Mouse (Mus musculus) midbrain, embryonic 12.5 days (tissue): Measurements from ENCODE around the gene Mier2. TPM values are rescaled to one million over a fixed set of nuclear protein-coding genes. Genes with fewer than 3 reads are reported as not detected.

ENCODE experiments used
- ATAC-seq: fragments of 200-750 bp; cut with Nextera tagmentation; 2 replicates; pipeline ENCODE4 v1.8.0; 2017; ENCODE audit warnings: low read depth, moderate TSS enrichment, moderate library complexity; ENCODE audit not compliant: low FRiP score
- H3K27ac ChIP-seq: fragments of 300-500 bp; sonication (generic); replicated peaks from 2 replicates; pipeline ENCODE4 v1.5.1; 2016; ENCODE audit warnings: mild to moderate bottlenecking
- H3K27me3 ChIP-seq: fragments of 300-500 bp; sonication (generic); 2 replicates; pipeline ENCODE4 v1.6.1; 2016; ENCODE audit warnings: mild to moderate bottlenecking
- H3K36me3 ChIP-seq: fragments of 300-500 bp; sonication (generic); 2 replicates; pipeline ENCODE4 v1.6.1; 2016
- H3K4me1 ChIP-seq: fragments of 300-500 bp; sonication (generic); 2 replicates; pipeline ENCODE4 v1.6.1; 2016
- H3K4me2 ChIP-seq: fragments of 300-500 bp; sonication (generic); replicated peaks from 2 replicates; pipeline ENCODE4 v1.6.1; 2016; ENCODE audit warnings: mild to moderate bottlenecking, moderate library complexity
- H3K4me3 ChIP-seq: fragments of 300-500 bp; sonication (generic); 2 replicates; pipeline ENCODE4 v1.5.1; 2016; ENCODE audit warnings: mild to moderate bottlenecking
- H3K9ac ChIP-seq: fragments of 300-500 bp; sonication (generic); replicated peaks from 2 replicates; pipeline ENCODE4 v1.6.1; 2016; ENCODE audit warnings: mild to moderate bottlenecking, moderate library complexity
- H3K9me3 ChIP-seq: fragments of 300-500 bp; sonication (generic); 2 replicates; pipeline ENCODE4 v1.6.1; 2016; ENCODE audit warnings: mild to moderate bottlenecking
- WGBS: fragments of 180-500 bp; shearing (Covaris S2); methylation state at CpG from one replicate; pipeline ENCODE4 v1.1.7; 2016; 5-methylcytosine and 5-hydroxymethylcytosine counted together
- polyA plus RNA-seq: library from polyadenylated mRNA; unstranded; fragments of >200 nt; fragmentation: Nextera tagmentation; extraction: Ambion mirVana; gene quantifications from 2 replicates; pipeline ENCODE4 v1.2.1, GENCODE M21; 2016

The Mier2 gene
- polyA plus RNA-seq, 1 experiment from 2014 or later, result 62.5 TPM

DNA sequence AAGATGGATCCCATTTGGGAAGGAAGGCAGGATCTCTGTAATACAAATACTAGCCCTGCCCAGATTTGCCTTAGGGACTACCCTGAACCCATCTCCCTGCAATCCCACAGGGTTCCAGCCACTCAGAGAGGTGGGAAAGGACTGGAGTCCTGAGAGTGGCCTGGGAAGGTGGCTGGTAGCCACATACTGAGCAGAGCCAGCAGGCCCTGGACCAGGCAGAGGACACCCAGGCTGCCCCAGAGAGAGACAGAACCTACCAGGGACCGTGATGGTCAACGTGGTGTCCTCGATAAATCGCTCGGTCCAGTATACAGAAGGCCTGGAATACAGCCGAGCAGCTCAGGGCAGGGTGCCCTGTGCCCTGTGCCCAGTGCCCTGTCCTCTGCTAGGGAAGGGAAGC lies 30.1 kb upstream of the Mier2 start:
- WGBS, result 90% methylated on average over 6 of the region's 6 CpGs
- H3K4me3 ChIP-seq, result no peak overlapping the region
- H3K27me3 ChIP-seq, result no peaks in the 10 kb centered on the region
- no peak overlapping the region for H3K27ac ChIP-seq
- H3K4me1 ChIP-seq, result no peaks in the 10 kb centered on the region
- H3K9ac ChIP-seq, result no peak overlapping the region
- no peaks in the 10 kb centered on the region for H3K9me3 ChIP-seq
- no peak for ATAC-seq
- no peaks in the 10 kb centered on the region for H3K36me3 ChIP-seq
- H3K4me2 ChIP-seq, result no peak overlapping the region

DNA sequence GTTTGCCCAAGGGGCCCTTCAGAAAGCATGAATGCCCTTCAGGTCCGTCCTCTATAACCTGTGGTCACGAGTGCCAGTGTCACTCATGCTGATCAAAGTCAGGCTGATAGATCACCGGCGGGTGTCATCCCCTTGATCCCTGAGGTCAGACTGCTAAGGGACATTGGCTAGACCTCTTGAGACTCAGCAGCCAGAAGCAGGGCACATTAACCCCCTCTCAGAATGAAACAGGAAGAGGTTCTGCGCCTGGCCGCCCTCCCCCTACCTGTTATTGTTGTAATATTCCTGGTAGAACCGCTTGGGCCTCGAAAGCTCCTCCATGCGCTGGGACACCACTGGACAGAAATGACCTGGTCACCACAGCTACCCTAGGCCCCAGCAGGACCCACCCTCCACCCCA lies 29.4 kb upstream of the Mier2 start:
- Histone ChIP-seq H3K4me2 (no peak overlapping the region), H3K4me3 (no peak overlapping the region), H3K36me3 (no peaks in the 10 kb centered on the region), H3K9ac (no peak overlapping the region), H3K4me1 (no peaks in the 10 kb centered on the region), H3K27ac (no peak overlapping the region), H3K27me3 (0 out of 2 replicates have a peak, but pooled peaks cover 6% of the 10 kb centered on the region), H3K9me3 (no peaks in the 10 kb centered on the region)
- 86% methylated on average over 9 of the region's 9 CpGs for WGBS
- no peak for ATAC-seq

DNA sequence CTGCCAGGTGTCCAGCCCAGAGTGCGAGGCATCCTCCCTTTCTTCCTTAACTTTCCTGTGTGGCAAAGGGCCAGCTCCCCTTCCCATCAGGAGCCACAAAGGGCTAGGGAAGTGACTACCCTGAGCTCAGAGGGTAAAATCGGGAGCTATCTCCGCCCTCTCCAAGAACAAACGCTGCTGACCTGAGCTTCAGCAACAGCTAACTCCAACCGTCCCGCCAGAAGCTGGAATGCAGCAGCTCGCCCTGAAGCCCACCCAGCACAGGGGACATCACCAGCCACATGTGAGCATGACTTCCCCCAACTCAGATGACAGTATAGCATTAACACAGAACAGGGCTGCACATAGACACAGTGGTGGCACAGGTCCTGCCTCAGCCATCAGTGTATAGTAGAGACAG lies 29.0 kb upstream of the Mier2 start:
- Histone ChIP-seq H3K27ac (no peak overlapping the region), H3K4me1 (no peaks in the 10 kb centered on the region), H3K9ac (no peak overlapping the region), H3K36me3 (no peaks in the 10 kb centered on the region), H3K4me2 (no peak overlapping the region), H3K27me3 (peaks cover 10% of the 10 kb centered on the region; the same call in 1 of the 2 replicates), H3K4me3 (no peak overlapping the region), H3K9me3 (no peaks in the 10 kb centered on the region)
- WGBS, result 72% methylated on average over 7 of the region's 7 CpGs
- ATAC-seq, result no peak

DNA sequence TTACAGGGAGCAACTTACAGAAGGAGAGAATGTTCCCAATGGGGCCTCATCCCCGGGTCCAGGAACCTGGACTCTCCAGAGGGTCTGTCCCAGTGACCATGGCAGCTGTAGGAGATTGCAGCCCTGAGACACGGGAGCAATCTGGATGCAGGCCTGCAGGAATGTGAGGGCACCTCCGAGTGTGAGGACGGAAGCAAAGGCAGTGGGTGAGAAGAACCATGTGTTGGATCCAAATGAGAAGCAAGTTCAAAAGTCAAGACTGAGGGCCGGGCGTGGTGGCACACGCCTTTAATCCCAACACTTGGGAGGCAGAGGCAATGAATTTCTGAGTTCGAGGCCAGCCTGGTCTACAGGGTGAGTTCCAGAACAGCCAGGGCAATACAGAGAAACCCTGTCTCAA lies 26.5 kb upstream of the Mier2 start:
- H3K4me2 ChIP-seq, result no peak overlapping the region
- H3K27ac ChIP-seq, result no peak overlapping the region
- no peak overlapping the region for H3K9ac ChIP-seq
- H3K4me1 ChIP-seq, result no peaks in the 10 kb centered on the region
- no peak overlapping the region for H3K4me3 ChIP-seq
- no peaks in the 10 kb centered on the region for H3K9me3 ChIP-seq
- H3K36me3 ChIP-seq, result no peaks in the 10 kb centered on the region
- 84% methylated on average over 8 of the region's 8 CpGs for WGBS
- ATAC-seq, result no peak
- H3K27me3 ChIP-seq, result peaks cover 14% of the 10 kb centered on the region; the same call in 1 of the 2 replicates

DNA sequence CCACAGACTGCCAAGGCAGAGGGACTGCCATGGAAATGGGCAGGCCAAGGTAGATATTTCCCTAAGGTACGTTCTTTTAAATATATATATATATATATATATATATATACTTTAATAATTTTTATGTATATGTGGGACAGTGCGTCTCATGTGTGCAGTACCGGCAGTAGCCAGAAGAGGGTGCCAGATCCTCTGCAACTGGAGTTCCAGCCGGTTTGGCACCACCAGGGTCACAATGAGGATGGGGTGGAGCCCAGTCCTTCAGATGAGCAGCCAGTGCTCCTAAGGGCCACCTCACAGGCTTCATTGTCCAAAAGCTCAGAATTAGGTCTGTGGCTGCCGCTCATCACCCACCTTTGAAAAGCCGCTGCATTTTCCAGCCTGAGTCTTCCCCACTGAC lies 25.8 kb upstream of the Mier2 start:
- no peaks in the 10 kb centered on the region for H3K9me3 ChIP-seq
- H3K4me1 ChIP-seq, result no peaks in the 10 kb centered on the region
- H3K27ac ChIP-seq, result no peak overlapping the region
- no peak overlapping the region for H3K4me3 ChIP-seq
- 45% methylated on average over 6 of the region's 6 CpGs for WGBS
- no peak overlapping the region for H3K9ac ChIP-seq
- no peak for ATAC-seq
- H3K36me3 ChIP-seq, result no peaks in the 10 kb centered on the region
- peaks cover 14% of the 10 kb centered on the region; the same call in 1 of the 2 replicates for H3K27me3 ChIP-seq
- no peak overlapping the region for H3K4me2 ChIP-seq

DNA sequence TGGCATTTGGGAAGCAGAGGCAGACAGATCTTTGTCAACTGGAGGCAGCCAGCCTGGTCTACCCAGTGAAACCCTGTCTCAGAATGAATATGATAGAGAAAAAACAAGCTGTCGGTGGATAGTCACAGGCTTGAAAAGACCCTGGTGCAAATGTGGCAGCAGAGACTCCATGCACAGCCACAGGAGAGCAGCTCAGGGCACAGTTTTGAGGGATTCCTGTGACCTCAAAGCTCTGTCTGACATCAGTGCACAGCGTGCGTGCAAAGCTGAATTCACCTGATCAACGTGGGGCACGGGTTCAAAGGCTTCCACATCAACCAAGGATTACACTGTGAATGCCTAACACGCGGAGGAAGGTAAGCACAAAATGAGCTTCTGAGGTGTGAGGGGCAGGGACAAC lies 25.4 kb upstream of the Mier2 start:
- no peak overlapping the region for H3K4me2 ChIP-seq
- no peak overlapping the region for H3K9ac ChIP-seq
- H3K4me3 ChIP-seq, result no peak overlapping the region
- ATAC-seq, result no peak
- peaks cover 14% of the 10 kb centered on the region; the same call in 1 of the 2 replicates for H3K27me3 ChIP-seq
- WGBS, result 66% methylated on average over 7 of the region's 7 CpGs
- H3K4me1 ChIP-seq, result no peaks in the 10 kb centered on the region
- H3K9me3 ChIP-seq, result no peaks in the 10 kb centered on the region
- H3K27ac ChIP-seq, result no peak overlapping the region
- H3K36me3 ChIP-seq, result no peaks in the 10 kb centered on the region

DNA sequence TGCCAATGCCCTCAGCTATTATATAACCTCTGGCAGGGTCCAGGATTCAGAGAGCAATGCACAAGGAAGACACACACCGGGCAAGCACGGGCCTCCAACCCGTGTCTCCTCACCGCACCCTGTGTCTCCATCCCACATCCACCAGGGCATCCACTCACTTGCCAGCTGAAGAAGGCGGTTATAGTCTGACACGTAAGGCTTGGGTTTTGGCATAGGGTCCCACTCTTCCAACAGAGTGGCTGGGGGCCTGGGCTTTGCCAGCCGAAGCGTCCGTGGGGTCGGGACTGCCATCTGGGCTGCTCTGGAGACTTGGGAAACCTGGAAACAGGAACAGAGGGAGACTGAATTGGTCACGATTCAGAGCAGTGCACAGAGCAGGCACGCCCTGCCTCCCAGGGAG lies 24.8 kb upstream of the Mier2 start:
- no peak overlapping the region for H3K9ac ChIP-seq
- H3K9me3 ChIP-seq, result no peaks in the 10 kb centered on the region
- no peak for ATAC-seq
- H3K27ac ChIP-seq, result no peak overlapping the region
- H3K4me3 ChIP-seq, result no peak overlapping the region
- no peak overlapping the region for H3K4me2 ChIP-seq
- H3K27me3 ChIP-seq, result peaks cover 14% of the 10 kb centered on the region; the same call in 1 of the 2 replicates
- H3K4me1 ChIP-seq, result no peaks in the 10 kb centered on the region
- no peaks in the 10 kb centered on the region for H3K36me3 ChIP-seq
- WGBS, result 79% methylated on average over 12 of the region's 12 CpGs

DNA sequence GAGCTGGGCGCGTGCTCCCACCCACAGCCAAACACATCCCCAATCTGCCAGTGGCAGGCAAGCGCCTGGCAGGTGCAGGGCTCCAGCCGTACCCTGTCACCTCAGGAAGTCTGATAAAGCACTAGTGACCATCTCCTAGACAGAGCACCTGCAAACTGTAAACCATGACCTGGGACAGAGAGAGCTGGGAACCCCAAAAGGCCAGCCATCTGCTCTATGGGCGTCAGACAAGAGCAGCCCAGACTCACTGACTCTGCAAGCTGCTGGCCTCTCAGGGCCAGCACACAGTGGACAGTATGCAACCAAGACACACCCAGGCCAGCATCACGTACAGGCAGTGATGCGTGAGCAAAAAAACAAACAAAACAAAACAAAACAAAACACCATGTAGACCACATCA lies 23.9 kb upstream of the Mier2 start:
- Histone ChIP-seq H3K4me1 (no peaks in the 10 kb centered on the region), H3K27ac (no peak overlapping the region), H3K9me3 (no peaks in the 10 kb centered on the region), H3K4me2 (no peak overlapping the region), H3K36me3 (no peaks in the 10 kb centered on the region), H3K27me3 (peaks cover 14% of the 10 kb centered on the region; the same call in 1 of the 2 replicates), H3K4me3 (no peak overlapping the region), H3K9ac (no peak overlapping the region)
- WGBS, result 84% methylated on average over 7 of the region's 7 CpGs
- no peak for ATAC-seq

DNA sequence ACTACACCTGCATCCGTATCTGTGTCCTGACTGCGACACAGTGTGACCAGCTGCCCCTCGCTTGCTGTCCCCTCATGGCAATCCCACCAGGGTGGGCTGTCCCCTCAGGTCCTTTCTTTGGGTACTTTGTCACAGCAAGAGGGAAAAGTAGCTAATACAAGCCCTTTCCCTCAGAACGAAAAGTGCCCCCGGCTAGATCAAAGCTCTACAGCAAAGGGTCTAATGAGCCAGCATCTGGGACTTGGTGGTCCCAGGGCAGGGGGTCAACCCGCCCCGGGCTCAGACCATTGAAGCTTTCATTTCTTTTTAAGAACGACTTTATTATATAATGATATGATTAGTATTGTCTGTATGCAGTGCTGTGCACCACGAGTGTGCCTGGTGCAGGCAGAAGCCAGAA lies 23.3 kb upstream of the Mier2 start:
- H3K36me3 ChIP-seq, result no peaks in the 10 kb centered on the region
- no peaks in the 10 kb centered on the region for H3K4me1 ChIP-seq
- H3K9me3 ChIP-seq, result no peaks in the 10 kb centered on the region
- no peak overlapping the region for H3K9ac ChIP-seq
- H3K4me3 ChIP-seq, result no peak overlapping the region
- no peak for ATAC-seq
- WGBS, result 52% methylated on average over 9 of the region's 9 CpGs
- H3K4me2 ChIP-seq, result no peak overlapping the region
- peaks cover 14% of the 10 kb centered on the region; the same call in 1 of the 2 replicates for H3K27me3 ChIP-seq
- no peak overlapping the region for H3K27ac ChIP-seq

DNA sequence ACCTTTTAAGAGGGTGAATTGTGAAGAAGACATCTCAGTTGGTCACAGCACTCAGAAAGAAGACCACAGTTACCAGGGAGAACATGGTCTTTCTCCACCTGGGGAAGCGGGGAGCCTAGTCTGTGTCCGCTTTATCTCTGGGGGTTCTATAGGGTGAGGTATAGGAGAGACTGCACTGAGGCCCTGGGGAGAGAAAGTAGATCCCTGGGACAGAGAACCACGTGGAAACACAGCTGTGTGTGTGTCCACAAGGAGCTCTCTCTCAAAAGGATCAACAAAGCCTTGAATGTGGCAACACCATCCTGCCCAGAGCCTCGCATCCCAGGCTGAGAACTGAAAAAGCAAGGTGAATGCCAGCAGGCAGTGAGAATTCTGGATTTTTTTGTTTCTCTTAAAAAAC lies 22.4 kb upstream of the Mier2 start:
- H3K4me1 ChIP-seq, result no peaks in the 10 kb centered on the region
- 76% methylated on average over 4 of the region's 4 CpGs for whole genome bisulfite sequencing
- no peak overlapping the region for H3K4me2 ChIP-seq
- H3K27ac ChIP-seq, result no peak overlapping the region
- no peak for ATAC-seq
- no peaks in the 10 kb centered on the region for H3K9me3 ChIP-seq
- H3K27me3 ChIP-seq, result peaks cover 14% of the 10 kb centered on the region; the same call in 1 of the 2 replicates
- H3K9ac ChIP-seq, result no peak overlapping the region
- H3K36me3 ChIP-seq, result no peaks in the 10 kb centered on the region
- no peak overlapping the region for H3K4me3 ChIP-seq

DNA sequence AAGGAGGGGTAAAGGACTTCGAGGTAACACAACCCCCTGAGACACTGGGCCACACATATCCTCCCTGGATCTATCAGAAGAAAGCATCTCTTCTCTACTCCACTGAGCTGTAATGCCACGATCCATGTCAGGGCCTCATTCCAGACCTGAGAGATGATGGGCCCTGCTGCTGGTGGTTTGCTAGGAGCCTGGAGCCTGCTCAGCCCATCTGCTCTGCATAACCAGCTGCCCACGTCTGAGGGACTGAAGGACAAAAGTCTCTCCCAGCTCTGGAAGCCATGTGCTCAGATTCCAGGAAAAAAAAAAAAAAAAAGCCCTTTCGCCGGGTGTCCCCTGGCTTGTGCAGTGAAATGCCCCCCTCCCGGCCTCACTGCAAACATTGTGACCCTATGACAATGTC lies 20.8 kb upstream of the Mier2 start:
- 82% methylated on average over 6 of the region's 6 CpGs for WGBS
- Histone ChIP-seq H3K9me3 (no peaks in the 10 kb centered on the region), H3K4me2 (no peak overlapping the region), H3K36me3 (no peaks in the 10 kb centered on the region), H3K27me3 (peaks cover 14% of the 10 kb centered on the region; the same call in 1 of the 2 replicates), H3K27ac (no peak overlapping the region), H3K4me3 (no peak overlapping the region), H3K9ac (no peak overlapping the region), H3K4me1 (no peaks in the 10 kb centered on the region)
- no peak for ATAC-seq

DNA sequence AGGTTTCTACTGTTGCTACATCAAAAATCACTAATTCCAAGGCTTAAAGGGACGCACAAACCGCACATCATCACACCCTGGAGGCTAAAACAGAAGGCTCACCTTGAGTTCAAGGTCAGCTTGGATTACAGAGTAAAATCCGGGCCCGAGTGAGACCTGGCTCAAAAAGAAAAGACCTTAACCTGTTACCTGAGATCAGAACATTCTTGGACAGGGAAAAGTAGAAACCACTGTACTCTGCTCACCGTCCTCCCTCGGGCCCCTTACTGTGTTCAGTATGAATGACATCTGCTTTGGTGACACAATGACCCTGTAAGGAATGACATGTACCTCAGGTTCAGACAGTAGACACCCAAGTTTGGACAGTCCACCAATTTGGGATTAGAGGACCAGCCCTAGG lies 19.8 kb upstream of the Mier2 start:
- Histone ChIP-seq H3K9ac (no peak overlapping the region), H3K4me1 (no peaks in the 10 kb centered on the region), H3K4me3 (no peak overlapping the region), H3K4me2 (no peak overlapping the region), H3K27ac (no peak overlapping the region), H3K27me3 (peaks cover 12% of the 10 kb centered on the region; the same call in 1 of the 2 replicates), H3K36me3 (no peaks in the 10 kb centered on the region), H3K9me3 (no peaks in the 10 kb centered on the region)
- no peak for ATAC-seq
- 94% methylated on average over 6 of the region's 6 CpGs for WGBS

DNA sequence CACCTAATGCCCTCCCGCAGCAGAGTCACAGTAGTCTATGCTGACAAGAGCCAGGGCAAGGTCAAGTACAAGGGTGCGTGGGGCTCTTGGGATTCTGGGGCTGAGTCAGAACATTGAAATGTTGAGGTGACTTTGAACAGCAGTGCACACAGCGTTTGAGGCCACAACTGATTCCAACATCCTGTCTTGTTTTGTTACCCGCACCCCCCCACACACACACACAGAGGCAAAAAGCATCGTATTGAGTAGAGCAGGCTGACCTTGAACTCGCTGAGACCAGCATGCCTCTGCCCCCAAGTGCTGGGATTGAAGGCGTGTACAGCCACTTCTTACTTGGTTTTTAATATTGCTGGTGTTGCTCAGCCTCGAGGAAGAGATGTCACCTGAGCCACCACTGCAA lies 19.4 kb upstream of the Mier2 start:
- ATAC-seq, result no peak
- H3K4me3 ChIP-seq, result no peak overlapping the region
- 86% methylated on average over 8 of the region's 8 CpGs for WGBS

More for the DNA sequence above, 19.4 kb upstream of the Mier2 start:
- Histone ChIP-seq H3K9ac (no peak overlapping the region), H3K4me1 (no peaks in the 10 kb centered on the region), H3K27me3 (peaks cover 8% of the 10 kb centered on the region; the same call in 1 of the 2 replicates), H3K4me2 (no peak overlapping the region), H3K27ac (no peak overlapping the region), H3K9me3 (no peaks in the 10 kb centered on the region), H3K36me3 (no peaks in the 10 kb centered on the region)
